Mouse (Mus musculus): ENCODE data around the gene AF067061.
"Not testable (repeated sequence)": the region's sequence is repeated elsewhere in the genome, so short reads cannot be mapped to it uniquely, and the experiment has no call there.

DNA sequence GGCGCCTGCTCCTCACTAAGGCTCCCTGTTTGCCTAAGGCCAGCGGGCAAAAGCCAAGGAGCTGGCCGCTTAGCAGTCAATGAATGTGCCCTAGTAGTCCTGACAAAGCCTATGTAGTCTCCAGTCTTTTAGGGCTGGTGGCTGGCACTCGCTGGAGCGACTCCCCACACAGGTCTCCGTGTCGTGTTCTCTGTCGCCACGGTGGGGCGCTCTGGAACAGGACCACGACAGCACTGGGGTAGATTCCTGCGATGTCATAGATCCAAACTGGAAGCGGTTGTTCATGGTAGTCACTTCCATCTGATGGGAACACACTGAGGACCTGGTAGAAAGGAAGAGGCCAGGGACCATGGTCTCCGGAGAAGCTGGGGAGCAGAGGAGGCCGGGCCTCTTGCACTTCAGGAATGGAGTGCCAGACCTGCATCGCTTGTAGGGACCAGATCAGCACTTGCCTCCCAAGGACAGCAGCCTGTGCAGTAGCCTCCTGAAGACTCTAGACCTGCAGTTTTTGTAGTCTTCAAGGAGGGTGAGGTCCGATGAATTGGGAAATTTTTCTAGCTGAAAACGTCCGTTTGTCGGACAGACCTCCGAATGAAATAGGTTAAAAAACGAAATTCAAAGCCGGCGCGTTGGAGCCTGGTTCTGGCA, 39.8 kb upstream of the AF067061 start:
- TF ChIP-seq CTCF (IDR thresholded peaks at IDR 0.05; ENCODE audit: borderline replicate concordance, control insufficient read depth, extremely low read depth, insufficient read depth, low read length, poor library complexity); POLR2A (IDR thresholded peaks at IDR 0.05; ENCODE audit: control insufficient read depth, extremely low read depth, insufficient read depth, low read length, poor library complexity): not testable (repeated sequence)
